Mouse (Mus musculus) embryonic facial prominence, embryonic 13.5 days (tissue): ENCODE measurements around the gene Grm1. TPM values are rescaled to one million over a fixed set of nuclear protein-coding genes. Genes with fewer than 3 reads are reported as not detected.

ENCODE experiments used
- ATAC-seq: fragments of 200-750 bp; cut with Nextera tagmentation; 2 replicates; pipeline ENCODE4 v1.8.0; 2017; ENCODE audit warnings: low read depth; ENCODE audit not compliant: insufficient number of reproducible peaks, insufficient read depth, low FRiP score, low TSS enrichment
- H3K27ac ChIP-seq: fragments of 300-500 bp; sonication (generic); 2 replicates; pipeline ENCODE4 v1.5.1; 2015; ENCODE audit warnings: moderate library complexity, mild to moderate bottlenecking, inconsistent platforms
- H3K27me3 ChIP-seq: fragments of 300-500 bp; sonication (generic); 2 replicates; pipeline ENCODE4 v1.6.1; 2015; ENCODE audit warnings: mild to moderate bottlenecking, inconsistent platforms
- H3K36me3 ChIP-seq: fragments of 300-500 bp; sonication (generic); 2 replicates; pipeline ENCODE4 v1.6.1; 2015; ENCODE audit warnings: mild to moderate bottlenecking, inconsistent platforms
- H3K4me1 ChIP-seq: fragments of 300-500 bp; sonication (generic); 2 replicates; pipeline ENCODE4 v1.6.1; 2015; ENCODE audit warnings: inconsistent platforms
- H3K4me2 ChIP-seq: fragments of 300-500 bp; sonication (generic); 2 replicates; pipeline ENCODE4 v1.6.1; 2015; ENCODE audit warnings: moderate library complexity, mild to moderate bottlenecking, inconsistent platforms
- H3K4me3 ChIP-seq: fragments of 300-500 bp; sonication (generic); 2 replicates; pipeline ENCODE4 v1.5.1; 2015; ENCODE audit warnings: mild to moderate bottlenecking, inconsistent platforms
- H3K9ac ChIP-seq: fragments of 300-500 bp; sonication (generic); 2 replicates; pipeline ENCODE4 v1.6.1; 2015; ENCODE audit warnings: mild to moderate bottlenecking, inconsistent platforms
- H3K9me3 ChIP-seq: fragments of 300-500 bp; sonication (generic); 2 replicates; pipeline ENCODE4 v1.6.1; 2016; ENCODE audit warnings: inconsistent platforms
- WGBS: fragments of 180-500 bp; shearing (Covaris S2); methylation state at CpG from one replicate; pipeline ENCODE4 v1.1.7; 2015; ENCODE audit warnings: mixed read lengths; 5-methylcytosine and 5-hydroxymethylcytosine counted together
- polyA plus RNA-seq: library from polyadenylated mRNA; unstranded; fragments of >200 nt; fragmentation: Nextera tagmentation; extraction: Ambion mirVana; gene quantifications from 2 replicates; pipeline ENCODE4 v1.2.1, GENCODE M21; 2015

Grm1 gene
- polyA plus RNA-seq, 1 experiment from 2014 or later, result 0.13 TPM

DNA sequence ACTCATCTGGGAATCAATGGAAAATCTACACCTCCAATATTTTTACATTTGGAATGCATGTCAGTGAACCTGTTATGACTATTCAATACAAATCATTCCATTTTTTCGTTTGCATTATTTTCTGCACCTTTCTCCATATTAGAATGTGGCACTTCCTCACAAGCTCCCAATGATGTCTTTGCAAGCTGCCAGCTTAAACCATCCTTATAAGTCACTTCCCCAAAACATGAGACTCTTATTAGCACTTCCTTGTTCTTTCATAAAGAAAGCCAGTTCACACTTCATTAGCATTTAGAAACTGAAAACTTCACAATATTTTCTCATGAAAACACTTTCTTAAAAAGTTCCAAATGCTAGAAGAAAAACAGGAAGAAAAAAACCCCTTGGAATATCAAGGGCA is 338.1 kb downstream of the Grm1 start:
- no peaks in the 10 kb centered on the region for H3K27me3 ChIP-seq
- no peak overlapping the region for H3K4me3 ChIP-seq
- no peak overlapping the region for H3K27ac ChIP-seq
- WGBS, result 57% methylated on average over 1 of the region's 1 CpGs
- H3K4me1 ChIP-seq, result no peaks in the 10 kb centered on the region
- H3K4me2 ChIP-seq, result no peak overlapping the region
- no peaks in the 10 kb centered on the region for H3K36me3 ChIP-seq
- H3K9ac ChIP-seq, result no peak overlapping the region
- no peaks in the 10 kb centered on the region for H3K9me3 ChIP-seq
- no peak for ATAC-seq

- WGBS, result 89% methylated on average over 2 of the region's 2 CpGs
- no peak for ATAC-seq
These were observed 340.0 kb downstream of the Grm1 start for GRCm38 (mm10) chr10:10742172-10742571.

GRCm38 (mm10) chr10:10741314-10741713 is 340.8 kb downstream of the Grm1 start:
- Histone ChIP-seq H3K27ac (no peak overlapping the region), H3K27me3 (no peaks in the 10 kb centered on the region), H3K9me3 (no peaks in the 10 kb centered on the region), H3K4me1 (no peaks in the 10 kb centered on the region), H3K4me2 (no peak overlapping the region), H3K4me3 (no peak overlapping the region), H3K36me3 (no peaks in the 10 kb centered on the region), H3K9ac (no peak overlapping the region)
- ATAC-seq, result no peak
- 95% methylated on average over 5 of the region's 5 CpGs for WGBS

More at GRCm38 (mm10) chr10:10742172-10742571, 340.0 kb downstream of the Grm1 start:
- no peaks in the 10 kb centered on the region for H3K9me3 ChIP-seq
- no peak overlapping the region for H3K9ac ChIP-seq
- no peaks in the 10 kb centered on the region for H3K36me3 ChIP-seq
- no peak overlapping the region for H3K27ac ChIP-seq
- H3K4me1 ChIP-seq, result no peaks in the 10 kb centered on the region
- no peaks in the 10 kb centered on the region for H3K27me3 ChIP-seq
- no peak overlapping the region for H3K4me2 ChIP-seq
- H3K4me3 ChIP-seq, result no peak overlapping the region

DNA sequence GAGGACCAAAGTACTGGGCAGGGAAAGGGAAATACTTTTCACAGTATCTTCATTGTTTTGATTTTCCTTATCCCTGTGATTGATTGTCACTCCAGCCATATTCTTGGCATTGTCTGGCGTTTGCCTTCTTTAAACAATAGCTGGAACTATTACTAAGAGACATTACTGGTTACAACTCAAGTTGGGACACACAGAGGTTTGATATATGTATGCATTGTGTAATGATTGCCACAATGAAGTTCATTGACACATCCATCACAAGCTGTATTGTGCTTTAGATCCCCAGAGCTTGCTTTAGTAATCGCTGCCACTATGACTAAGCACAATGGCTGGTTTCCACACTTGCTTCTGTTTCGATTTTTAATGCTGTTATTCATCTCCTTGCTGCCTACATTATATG is 341.4 kb downstream of the Grm1 start:
- H3K27me3 ChIP-seq, result no peaks in the 10 kb centered on the region
- no peak overlapping the region for H3K27ac ChIP-seq
- H3K4me1 ChIP-seq, result no peaks in the 10 kb centered on the region
- no peak overlapping the region for H3K4me3 ChIP-seq
- no peak overlapping the region for H3K9ac ChIP-seq
- no peak overlapping the region for H3K4me2 ChIP-seq
- no peaks in the 10 kb centered on the region for H3K9me3 ChIP-seq
- no peak for ATAC-seq
- H3K36me3 ChIP-seq, result no peaks in the 10 kb centered on the region
- 88% methylated on average over 3 of the region's 3 CpGs for WGBS

DNA sequence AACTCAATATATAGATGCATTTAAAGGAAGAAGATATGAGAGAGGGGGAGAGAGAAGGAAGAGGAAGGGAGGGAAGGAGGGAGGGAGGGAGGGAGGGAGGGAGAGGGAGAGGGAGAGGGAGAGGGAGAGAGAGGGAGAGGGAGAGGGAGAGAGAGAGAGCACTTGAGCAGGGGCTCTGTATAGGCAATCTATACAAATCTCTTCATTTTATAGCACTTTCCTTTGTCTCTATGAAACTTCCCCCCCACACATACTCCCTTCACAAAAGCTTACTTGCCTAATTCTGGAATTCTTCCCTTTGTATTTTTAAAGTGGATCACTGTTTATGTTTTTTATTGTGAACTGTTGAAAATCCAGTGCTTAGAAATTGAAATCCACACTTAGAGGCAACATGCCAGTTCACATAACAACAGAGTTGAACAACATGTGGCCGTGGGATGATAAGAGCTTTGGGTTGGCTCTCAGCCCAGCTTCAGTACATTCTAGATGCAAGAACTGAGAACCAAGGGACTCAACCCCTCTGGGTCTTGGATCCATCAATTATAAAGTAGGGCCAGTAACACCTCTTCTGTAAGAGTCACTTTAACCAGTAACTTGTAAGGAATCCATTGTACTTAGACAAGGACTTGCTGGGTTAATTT is 345.0 kb downstream of the Grm1 start:
- H3K27ac ChIP-seq, result no peak overlapping the region
- H3K4me2 ChIP-seq, result no peak overlapping the region
- H3K9me3 ChIP-seq, result no peaks in the 10 kb centered on the region
- 52% methylated on average over 1 of the region's 1 CpGs for WGBS
- no peak overlapping the region for H3K9ac ChIP-seq
- H3K4me3 ChIP-seq, result no peak overlapping the region
- peaks cover 3% of the 10 kb centered on the region; the same call in 1 of the 2 replicates for H3K4me1 ChIP-seq
- H3K27me3 ChIP-seq, result no peaks in the 10 kb centered on the region
- no peak for ATAC-seq
- no peaks in the 10 kb centered on the region for H3K36me3 ChIP-seq

GRCm38 (mm10) chr10:10734561-10734960 is 347.6 kb downstream of the Grm1 start:
- Histone ChIP-seq H3K36me3 (no peaks in the 10 kb centered on the region), H3K4me1 (peaks cover 3% of the 10 kb centered on the region; the same call in 1 of the 2 replicates), H3K9ac (no peak overlapping the region), H3K4me2 (no peak overlapping the region), H3K27ac (no peak overlapping the region), H3K4me3 (no peak overlapping the region), H3K27me3 (no peaks in the 10 kb centered on the region), H3K9me3 (no peaks in the 10 kb centered on the region)
- ATAC-seq, result no peak
- 22% methylated on average over 5 of the region's 5 CpGs for WGBS

DNA sequence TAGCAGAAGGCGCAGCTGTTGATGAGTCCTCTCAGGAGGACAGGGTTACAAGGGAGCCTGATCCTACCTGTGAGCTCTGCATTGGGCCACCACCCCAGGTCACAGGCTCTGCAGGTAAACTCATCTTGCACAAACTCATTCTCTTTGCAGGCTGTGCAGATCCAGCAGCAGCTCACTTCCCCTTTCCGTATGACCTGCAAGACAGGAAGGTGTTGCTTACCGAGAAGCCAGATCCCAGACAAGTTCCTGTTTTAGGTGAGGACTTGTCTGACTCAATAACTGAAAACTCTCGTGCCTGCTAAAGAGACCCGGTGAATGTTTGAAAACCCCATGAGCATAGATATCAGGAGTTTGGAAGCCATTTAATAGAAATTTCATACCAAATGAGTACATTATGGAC is 349.1 kb downstream of the Grm1 start:
- 85% methylated on average over 5 of the region's 5 CpGs for WGBS
- Histone ChIP-seq H3K36me3 (no peaks in the 10 kb centered on the region), H3K27me3 (no peaks in the 10 kb centered on the region), H3K9me3 (no peaks in the 10 kb centered on the region), H3K27ac (no peak overlapping the region), H3K4me3 (no peak overlapping the region), H3K4me1 (peaks cover 3% of the 10 kb centered on the region; the same call in 1 of the 2 replicates), H3K9ac (no peak overlapping the region), H3K4me2 (no peak overlapping the region)
- no peak for ATAC-seq

GRCm38 (mm10) chr10:10726501-10726900 is 355.7 kb downstream of the Grm1 start:
- Histone ChIP-seq H3K9ac (no peak overlapping the region), H3K4me3 (no peak overlapping the region), H3K4me2 (no peak overlapping the region), H3K9me3 (no peaks in the 10 kb centered on the region), H3K4me1 (no peaks in the 10 kb centered on the region), H3K27me3 (no peaks in the 10 kb centered on the region), H3K27ac (no peak overlapping the region), H3K36me3 (no peaks in the 10 kb centered on the region)
- ATAC-seq, result no peak
- 79% methylated on average over 3 of the region's 3 CpGs for WGBS

DNA sequence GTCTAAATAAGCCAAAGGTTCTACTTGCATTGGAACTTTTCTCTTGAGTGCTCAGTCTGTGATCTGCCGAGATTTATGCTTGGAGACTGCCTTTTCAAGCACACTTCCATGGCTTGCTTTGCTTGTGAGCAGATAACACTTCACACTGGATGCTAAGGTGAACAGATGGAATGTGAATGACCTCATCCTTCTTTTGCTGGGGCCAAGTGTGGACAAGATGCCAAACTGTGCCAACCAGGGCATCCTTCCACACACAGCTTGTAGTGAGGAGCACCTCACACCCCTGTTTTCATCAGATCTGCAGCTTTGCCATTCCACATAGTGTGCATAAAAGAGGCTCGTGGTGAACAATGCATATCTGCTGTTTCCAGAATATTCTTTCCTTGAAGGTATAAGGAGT is 371.3 kb downstream of the Grm1 start:
- Histone ChIP-seq H3K4me1 (no peaks in the 10 kb centered on the region), H3K4me2 (no peak overlapping the region), H3K36me3 (no peaks in the 10 kb centered on the region), H3K9me3 (no peaks in the 10 kb centered on the region), H3K9ac (no peak overlapping the region), H3K27ac (no peak overlapping the region), H3K4me3 (no peak overlapping the region), H3K27me3 (no peaks in the 10 kb centered on the region)
- 78% methylated on average over 2 of the region's 2 CpGs for WGBS
- no peak for ATAC-seq

- WGBS, result 82% methylated on average over 2 of the region's 2 CpGs
- ATAC-seq, result no peak
- H3K36me3 ChIP-seq, result no peaks in the 10 kb centered on the region
- no peaks in the 10 kb centered on the region for H3K9me3 ChIP-seq
- no peak overlapping the region for H3K9ac ChIP-seq
- H3K27me3 ChIP-seq, result no peaks in the 10 kb centered on the region
- no peak overlapping the region for H3K27ac ChIP-seq
- no peak overlapping the region for H3K4me2 ChIP-seq
- H3K4me3 ChIP-seq, result no peak overlapping the region
- H3K4me1 ChIP-seq, result no peaks in the 10 kb centered on the region
These were observed 371.8 kb downstream of the Grm1 start for GRCm38 (mm10) chr10:10710359-10710758.

DNA sequence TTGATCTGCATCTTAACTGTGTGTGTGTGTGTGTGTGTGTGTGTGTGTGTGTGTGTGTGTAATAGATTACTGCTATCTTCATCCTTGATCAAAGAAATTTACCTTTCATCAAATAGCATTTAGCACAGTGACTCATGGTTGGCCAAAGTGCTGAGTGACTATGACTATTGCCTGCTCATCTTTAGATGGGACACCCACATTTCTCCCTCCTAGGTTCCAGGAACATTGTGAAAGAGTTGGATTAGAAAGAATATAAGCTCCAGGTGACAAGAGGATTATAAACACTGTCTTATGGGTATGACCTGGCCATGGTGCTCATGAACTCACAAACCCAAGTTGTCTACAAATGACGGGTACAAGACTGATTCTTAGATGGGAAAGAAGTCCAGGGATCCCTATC is 374.1 kb downstream of the Grm1 start:
- Histone ChIP-seq H3K4me1 (no peaks in the 10 kb centered on the region), H3K27ac (no peak overlapping the region), H3K4me2 (no peak overlapping the region), H3K9ac (no peak overlapping the region), H3K27me3 (no peaks in the 10 kb centered on the region), H3K9me3 (no peaks in the 10 kb centered on the region), H3K36me3 (no peaks in the 10 kb centered on the region), H3K4me3 (no peak overlapping the region)
- WGBS, result 71% methylated on average over 1 of the region's 1 CpGs
- ATAC-seq, result no peak

DNA sequence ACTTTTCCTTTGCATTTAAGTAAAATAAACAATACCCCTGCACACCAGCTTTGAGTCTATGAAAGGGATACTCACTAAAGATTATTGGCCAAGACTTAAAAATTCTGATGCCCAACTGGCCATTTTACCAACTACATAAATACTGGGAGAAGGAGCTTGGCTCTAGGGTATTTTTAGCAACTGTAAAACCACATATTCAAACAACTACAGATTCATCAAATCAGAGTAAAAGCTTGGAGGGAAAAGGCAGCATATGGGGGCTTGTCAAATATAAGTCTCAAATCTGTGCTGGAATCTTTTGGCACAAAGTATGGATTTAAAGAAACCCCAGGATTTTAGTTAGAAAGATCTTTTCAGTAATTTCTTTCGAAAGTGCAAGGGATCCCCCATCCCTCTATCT is 380.8 kb downstream of the Grm1 start:
- Histone ChIP-seq H3K9me3 (no peaks in the 10 kb centered on the region), H3K4me1 (peaks cover 4% of the 10 kb centered on the region; the same call in 1 of the 2 replicates), H3K9ac (no peak overlapping the region), H3K4me3 (no peak overlapping the region), H3K36me3 (no peaks in the 10 kb centered on the region), H3K4me2 (no peak overlapping the region), H3K27ac (no peak overlapping the region), H3K27me3 (no peaks in the 10 kb centered on the region)
- 58% methylated on average over 1 of the region's 1 CpGs for WGBS
- ATAC-seq, result no peak
